Mouse (Mus musculus) neural tube, embryonic 13.5 days (tissue): ENCODE results near the gene Tcf7l2. TPM values are rescaled to one million over a fixed set of nuclear protein-coding genes. Genes with fewer than 3 reads are reported as not detected.

ENCODE experiments used
- ATAC-seq: fragments of 200-750 bp; cut with Nextera tagmentation; 2 replicates; pipeline ENCODE4 v1.8.0; 2017; ENCODE audit warnings: low read depth, mild to moderate bottlenecking, moderate TSS enrichment, moderate library complexity
- H3K27ac ChIP-seq: fragments of 300-500 bp; sonication (generic); replicated peaks from 2 replicates; pipeline ENCODE4 v1.5.1; 2015; ENCODE audit warnings: moderate library complexity, mild to moderate bottlenecking, inconsistent platforms
- H3K27me3 ChIP-seq: fragments of 300-500 bp; sonication (generic); 2 replicates; pipeline ENCODE4 v1.6.1; 2015; ENCODE audit warnings: mild to moderate bottlenecking, inconsistent platforms
- H3K36me3 ChIP-seq: fragments of 300-500 bp; sonication (generic); 2 replicates; pipeline ENCODE4 v1.6.1; 2015; ENCODE audit warnings: mild to moderate bottlenecking, inconsistent platforms
- H3K4me1 ChIP-seq: fragments of 300-500 bp; sonication (generic); replicated peaks from 2 replicates; pipeline ENCODE4 v1.6.1; 2015; ENCODE audit warnings: inconsistent platforms
- H3K4me2 ChIP-seq: fragments of 300-500 bp; sonication (generic); 2 replicates; pipeline ENCODE4 v1.6.1; 2015; ENCODE audit warnings: inconsistent platforms, mild to moderate bottlenecking, moderate library complexity
- H3K4me3 ChIP-seq: fragments of 300-500 bp; sonication (generic); 2 replicates; pipeline ENCODE4 v1.5.1; 2015; ENCODE audit warnings: mild to moderate bottlenecking, inconsistent platforms
- H3K9ac ChIP-seq: fragments of 300-500 bp; sonication (generic); 2 replicates; pipeline ENCODE4 v1.6.1; 2015; ENCODE audit warnings: moderate library complexity, mild to moderate bottlenecking, inconsistent platforms
- H3K9me3 ChIP-seq: fragments of 300-500 bp; sonication (generic); 2 replicates; pipeline ENCODE4 v1.6.1; 2016; ENCODE audit warnings: inconsistent platforms
- WGBS: fragments of 180-500 bp; shearing (Covaris S2); methylation state at CpG from one replicate; pipeline ENCODE4 v1.1.7; 2015; 5-methylcytosine and 5-hydroxymethylcytosine counted together
- polyA plus RNA-seq: library from polyadenylated mRNA; unstranded; fragments of >200 nt; fragmentation: Nextera tagmentation; extraction: Ambion mirVana; gene quantifications from 2 replicates; pipeline ENCODE4 v1.2.1, GENCODE M21; 2015

The Tcf7l2 gene
- polyA plus RNA-seq, 1 experiment from 2014 or later: 18.4 TPM

DNA sequence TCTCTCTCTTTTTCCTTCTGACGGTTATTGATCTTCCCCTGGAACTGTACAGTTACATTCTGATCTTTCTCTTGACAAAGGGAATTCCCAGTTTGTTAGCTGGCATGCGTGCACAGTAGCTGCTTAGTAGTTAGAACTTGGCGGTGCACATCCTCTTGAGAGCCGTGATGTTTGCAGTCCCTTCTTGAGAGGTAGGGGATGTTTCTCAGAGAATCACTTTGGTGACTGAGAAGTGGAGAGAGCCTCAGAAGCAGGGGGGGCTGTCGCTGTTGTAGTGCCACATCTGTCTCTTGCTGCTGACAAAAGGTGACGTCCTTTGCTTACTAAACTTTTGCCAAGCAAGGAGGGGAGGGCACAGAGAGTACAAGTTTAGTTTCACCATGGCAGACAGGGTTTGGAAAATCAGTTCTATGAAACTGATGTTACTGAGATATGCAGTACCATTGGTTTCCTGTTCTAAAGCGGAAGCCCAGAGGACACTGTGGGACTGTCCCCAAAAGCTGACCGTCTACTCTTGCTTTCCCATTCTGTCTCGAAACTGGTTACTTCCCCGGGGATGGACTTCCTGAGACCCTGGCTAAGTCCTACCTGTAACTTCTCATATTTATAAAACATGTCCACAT lies 99.0 kb downstream of the Tcf7l2 start:
- ATAC-seq: no peak
- Histone ChIP-seq H3K4me3 (no peak overlapping the region), H3K27ac (peak overlapping the region; percentile 9; the same call in 1 of the 2 replicates), H3K36me3 (no peaks in the 10 kb centered on the region), H3K9ac (no peak overlapping the region), H3K9me3 (no peaks in the 10 kb centered on the region), H3K27me3 (no peaks in the 10 kb centered on the region), H3K4me2 (no peak overlapping the region), H3K4me1 (peaks cover 63% of the 10 kb centered on the region)
- 61% methylated on average over 10 of the region's 10 CpGs for WGBS

DNA sequence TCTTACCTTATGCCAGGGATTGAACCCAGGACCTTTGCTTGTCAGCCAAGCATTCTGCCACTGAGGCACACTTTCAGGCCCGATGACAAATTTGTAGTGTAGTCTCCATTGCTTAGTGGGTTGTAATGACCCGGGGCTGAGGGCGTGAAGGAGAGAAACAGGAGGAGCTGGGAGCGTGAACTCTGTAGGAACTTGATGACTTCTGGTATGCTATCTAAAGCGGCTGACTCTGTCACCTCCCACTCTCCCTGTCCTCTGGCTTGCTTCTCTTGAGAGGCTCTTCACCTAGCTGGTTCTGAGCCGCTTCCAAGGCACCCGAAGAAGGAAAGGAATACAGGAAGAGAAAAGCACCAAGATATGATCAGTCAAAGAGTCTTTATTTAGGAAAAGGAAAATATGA lies 100.4 kb downstream of the Tcf7l2 start:
- 59% methylated on average over 7 of the region's 7 CpGs for WGBS
- H3K27me3 ChIP-seq: no peaks in the 10 kb centered on the region
- H3K36me3 ChIP-seq: no peaks in the 10 kb centered on the region
- no peak overlapping the region for H3K9ac ChIP-seq
- no peaks in the 10 kb centered on the region for H3K9me3 ChIP-seq
- H3K4me1 ChIP-seq: peaks cover 58% of the 10 kb centered on the region
- no peak overlapping the region for H3K4me2 ChIP-seq
- no peak for ATAC-seq
- no peak overlapping the region for H3K4me3 ChIP-seq
- no peak overlapping the region for H3K27ac ChIP-seq

DNA sequence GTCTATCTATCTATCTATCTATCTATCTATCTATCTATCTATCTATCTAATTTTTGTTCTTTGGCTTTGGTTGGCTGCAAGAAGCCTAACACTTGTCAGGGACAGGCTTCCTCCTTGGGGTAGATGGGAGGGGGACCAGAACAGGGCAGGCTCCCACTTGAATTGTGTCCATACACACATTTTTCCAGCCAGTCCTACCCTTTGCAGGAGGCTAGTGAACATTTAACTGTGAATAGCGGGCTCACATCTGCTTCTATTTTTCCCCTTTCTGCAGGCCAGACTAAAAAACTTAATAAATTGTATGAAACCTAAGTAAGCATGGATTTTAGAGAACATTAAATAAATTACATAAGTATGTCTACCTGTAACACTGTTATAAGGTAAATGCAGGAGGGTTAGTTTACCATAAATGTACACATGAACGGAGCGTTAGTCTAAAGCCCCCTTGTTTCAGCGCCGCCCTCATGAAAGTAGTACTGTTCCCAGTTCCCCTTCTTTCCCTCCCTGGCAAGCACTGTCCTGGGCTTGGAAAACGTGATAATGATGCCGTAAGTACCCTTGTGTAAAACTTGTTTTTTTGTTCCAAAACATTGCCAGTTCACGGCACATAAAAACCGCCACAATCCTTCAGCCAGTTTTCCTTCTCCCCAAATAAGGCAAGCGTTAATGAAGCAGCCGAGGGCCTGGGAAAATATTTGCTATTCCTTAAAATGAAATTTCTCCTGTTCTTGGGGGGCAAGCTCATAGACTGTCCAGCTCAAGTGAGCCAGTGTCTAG lies 101.7 kb downstream of the Tcf7l2 start:
- WGBS: 69% methylated on average over 11 of the region's 11 CpGs
- H3K27me3 ChIP-seq: no peaks in the 10 kb centered on the region
- no peak overlapping the region for H3K4me2 ChIP-seq
- H3K27ac ChIP-seq: no peak overlapping the region
- no peaks in the 10 kb centered on the region for H3K36me3 ChIP-seq
- no peak overlapping the region for H3K4me3 ChIP-seq
- H3K9me3 ChIP-seq: no peaks in the 10 kb centered on the region
- H3K9ac ChIP-seq: no peak overlapping the region
- H3K4me1 ChIP-seq: peaks cover 46% of the 10 kb centered on the region
- ATAC-seq: no peak

DNA sequence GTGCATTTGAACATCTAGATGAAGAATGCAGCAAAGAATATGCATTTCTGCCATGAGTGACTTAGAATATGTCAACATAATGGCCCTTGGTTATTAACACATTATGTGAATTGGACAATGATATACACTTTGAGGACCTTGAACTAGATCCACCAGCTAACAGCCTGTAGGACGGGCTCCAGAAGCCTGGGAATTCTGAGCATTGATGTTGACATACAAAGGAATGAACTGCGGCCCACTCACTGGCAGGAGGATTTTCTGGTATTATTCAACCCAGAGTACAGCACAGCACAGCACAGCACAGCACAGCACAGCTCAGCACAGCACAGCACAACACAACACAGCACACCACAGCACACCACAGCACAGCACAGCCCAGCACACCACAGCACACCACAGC lies 104.1 kb downstream of the Tcf7l2 start:
- H3K27me3 ChIP-seq: no peaks in the 10 kb centered on the region
- H3K4me1 ChIP-seq: peaks cover 25% of the 10 kb centered on the region
- H3K9me3 ChIP-seq: no peaks in the 10 kb centered on the region
- no peak overlapping the region for H3K27ac ChIP-seq
- H3K4me3 ChIP-seq: no peak overlapping the region
- no peak for ATAC-seq
- H3K4me2 ChIP-seq: no peak overlapping the region
- 58% methylated on average over 2 of the region's 2 CpGs for WGBS
- no peaks in the 10 kb centered on the region for H3K36me3 ChIP-seq
- H3K9ac ChIP-seq: no peak overlapping the region

DNA sequence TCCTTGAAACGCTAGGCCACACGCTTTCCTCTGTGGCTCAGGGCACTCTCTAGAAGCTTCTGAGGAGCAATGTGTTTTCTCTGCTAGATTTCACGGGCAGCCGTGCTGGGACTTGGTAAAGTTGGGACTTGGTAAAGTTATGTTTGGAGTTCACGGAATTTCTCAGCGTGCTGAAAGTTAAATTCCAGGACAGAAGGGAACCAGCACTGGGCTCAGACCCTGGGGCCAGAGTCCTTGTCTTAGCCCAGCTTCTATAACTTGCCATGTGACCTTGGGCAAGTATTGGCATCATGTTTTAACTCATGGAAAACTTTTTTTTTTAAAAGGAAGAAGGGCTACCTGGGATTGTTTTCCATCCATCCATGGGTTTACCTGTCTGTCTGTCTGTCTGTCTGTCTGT lies 104.6 kb downstream of the Tcf7l2 start:
- peaks cover 23% of the 10 kb centered on the region for H3K4me1 ChIP-seq
- no peak overlapping the region for H3K27ac ChIP-seq
- no peaks in the 10 kb centered on the region for H3K9me3 ChIP-seq
- H3K4me3 ChIP-seq: no peak overlapping the region
- 88% methylated on average over 6 of the region's 6 CpGs for WGBS
- no peak overlapping the region for H3K9ac ChIP-seq
- H3K27me3 ChIP-seq: no peaks in the 10 kb centered on the region
- no peak overlapping the region for H3K4me2 ChIP-seq
- ATAC-seq: no peak
- H3K36me3 ChIP-seq: no peaks in the 10 kb centered on the region

DNA sequence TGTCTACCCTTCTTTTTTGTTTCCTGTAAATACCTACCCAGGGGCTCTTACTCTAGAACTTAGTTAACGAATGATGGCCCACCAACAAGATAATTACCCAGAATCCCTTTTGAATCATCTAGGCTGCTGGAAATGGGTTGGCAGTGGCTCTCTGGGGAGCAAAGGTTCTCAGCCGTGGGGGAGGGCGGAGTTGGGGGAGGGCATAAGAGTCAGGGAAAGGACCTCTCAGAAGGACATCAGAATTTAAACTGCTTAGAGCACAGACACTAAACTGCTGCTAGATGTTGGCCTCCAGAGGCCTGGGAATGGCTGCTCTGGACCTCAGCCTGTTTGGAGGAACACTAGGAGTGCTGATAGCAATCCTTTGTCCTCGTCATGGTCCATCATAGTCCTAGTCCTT lies 105.4 kb downstream of the Tcf7l2 start:
- no peaks in the 10 kb centered on the region for H3K9me3 ChIP-seq
- 67% methylated on average over 4 of the region's 4 CpGs for WGBS
- H3K27ac ChIP-seq: no peak overlapping the region
- H3K4me2 ChIP-seq: no peak overlapping the region
- H3K4me1 ChIP-seq: peaks cover 27% of the 10 kb centered on the region
- no peak for ATAC-seq
- no peak overlapping the region for H3K9ac ChIP-seq
- H3K4me3 ChIP-seq: no peak overlapping the region
- H3K36me3 ChIP-seq: no peaks in the 10 kb centered on the region
- no peaks in the 10 kb centered on the region for H3K27me3 ChIP-seq

DNA sequence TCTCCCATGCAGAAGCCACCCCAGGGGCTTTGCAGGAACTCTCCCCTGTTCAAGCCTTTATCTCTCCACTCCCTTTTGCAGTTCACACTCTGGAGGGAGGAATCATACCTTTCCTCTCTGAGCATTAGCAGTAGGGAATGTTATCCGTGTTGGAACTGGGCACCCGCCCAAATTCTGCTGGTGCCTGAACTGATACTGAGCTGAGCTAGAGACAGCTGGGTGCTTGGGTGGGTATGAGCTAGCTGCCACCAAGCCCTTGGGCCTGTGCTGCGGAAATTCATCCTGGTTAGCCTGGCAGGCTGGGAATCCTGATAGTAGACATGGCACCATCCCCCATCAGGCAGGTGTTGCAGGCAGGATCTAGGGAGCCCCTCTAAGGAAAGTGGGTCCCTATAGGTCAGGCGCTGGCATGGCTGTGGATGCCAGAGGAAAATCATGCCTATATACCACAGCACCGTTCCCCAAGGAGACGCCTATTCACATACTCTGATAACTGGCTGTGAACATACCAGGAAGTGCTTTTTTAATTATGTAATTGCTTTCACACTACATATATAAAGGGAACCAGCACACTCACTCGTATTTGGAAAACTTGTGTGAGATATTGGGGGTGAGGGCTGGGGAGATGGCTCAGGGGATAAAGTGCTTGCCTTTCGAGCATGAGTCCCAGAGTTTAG lies 108.9 kb downstream of the Tcf7l2 start:
- 87% methylated on average over 8 of the region's 8 CpGs for WGBS
- Histone ChIP-seq H3K27ac (no peak overlapping the region), H3K4me3 (no peak overlapping the region), H3K36me3 (no peaks in the 10 kb centered on the region), H3K9ac (no peak overlapping the region), H3K27me3 (no peaks in the 10 kb centered on the region), H3K9me3 (no peaks in the 10 kb centered on the region), H3K4me1 (peaks cover 37% of the 10 kb centered on the region), H3K4me2 (no peak overlapping the region)
- ATAC-seq: no peak

DNA sequence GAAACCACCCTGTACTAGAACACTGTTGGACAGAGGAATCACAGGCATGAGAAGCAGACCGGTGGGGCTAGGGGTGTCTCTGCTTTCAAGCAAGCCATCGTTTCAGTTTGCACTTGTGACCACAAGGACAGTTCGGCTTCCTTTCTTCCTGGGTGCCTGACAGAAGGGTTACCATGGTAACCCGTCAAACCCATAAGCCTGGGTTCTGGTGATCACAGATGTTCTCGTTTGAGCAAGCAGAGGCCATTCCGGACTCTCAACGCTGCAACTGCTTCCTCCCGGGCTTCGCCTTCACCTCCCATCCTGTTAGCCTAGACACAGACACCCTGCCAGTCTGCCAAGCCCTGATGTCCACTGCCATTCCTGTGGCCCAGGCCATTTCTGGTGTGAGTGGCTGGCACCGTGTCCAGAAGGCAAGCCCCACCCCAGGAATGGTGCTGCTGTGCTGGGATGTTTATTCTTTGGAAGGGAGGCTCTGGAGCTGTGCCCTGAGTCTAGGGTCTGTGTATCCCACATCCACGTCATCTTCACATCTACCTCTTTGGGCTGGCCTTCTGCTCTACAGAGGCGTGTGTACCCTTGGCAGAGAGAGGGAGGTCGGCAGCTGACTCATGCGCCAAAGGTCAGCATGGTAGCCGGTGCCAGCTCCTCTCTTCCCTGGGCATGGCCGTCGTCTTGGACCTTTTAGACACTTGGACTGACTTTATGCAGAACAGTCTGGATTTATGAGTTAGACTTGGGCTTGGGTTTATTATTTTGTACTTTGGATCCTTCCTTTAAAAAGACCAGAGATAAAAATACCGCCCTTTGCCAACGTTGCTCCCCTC lies 110.1 kb downstream of the Tcf7l2 start:
- 66% methylated on average over 19 of the region's 19 CpGs for WGBS
- Histone ChIP-seq H3K4me3 (no peak overlapping the region), H3K9ac (no peak overlapping the region), H3K4me2 (no peak overlapping the region), H3K4me1 (peaks cover 34% of the 10 kb centered on the region), H3K27me3 (no peaks in the 10 kb centered on the region), H3K27ac (no peak overlapping the region), H3K9me3 (no peaks in the 10 kb centered on the region), H3K36me3 (no peaks in the 10 kb centered on the region)
- ATAC-seq: peak; percentile 19; the same call in 1 of the 2 replicates

DNA sequence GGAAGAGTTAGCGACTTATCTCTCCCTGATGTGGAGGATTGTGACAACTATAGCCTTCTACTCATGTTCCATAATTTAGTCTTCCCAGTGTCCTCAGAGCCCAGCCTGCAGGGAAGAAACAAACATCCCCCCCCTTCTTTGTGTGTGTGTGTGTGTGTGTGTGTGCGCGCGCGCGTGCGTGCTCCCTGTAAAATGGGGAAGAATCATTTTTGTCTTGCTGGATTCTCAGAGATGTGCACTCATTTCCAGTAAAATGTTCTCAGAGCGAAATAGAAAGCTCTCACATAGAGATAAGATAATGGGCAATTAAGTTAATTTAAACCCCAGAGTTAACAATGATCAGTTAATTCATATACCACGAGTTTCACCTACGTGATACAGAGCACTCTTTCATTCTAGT lies 112.8 kb downstream of the Tcf7l2 start:
- H3K9me3 ChIP-seq: no peaks in the 10 kb centered on the region
- no peak overlapping the region for H3K27ac ChIP-seq
- H3K36me3 ChIP-seq: no peaks in the 10 kb centered on the region
- H3K9ac ChIP-seq: no peak overlapping the region
- ATAC-seq: no peak
- H3K4me3 ChIP-seq: no peak overlapping the region
- WGBS: 49% methylated on average over 10 of the region's 10 CpGs
- H3K4me1 ChIP-seq: peaks cover 30% of the 10 kb centered on the region
- H3K27me3 ChIP-seq: no peaks in the 10 kb centered on the region
- peak overlapping the region; percentile 18; the same call in 1 of the 2 replicates for H3K4me2 ChIP-seq

DNA sequence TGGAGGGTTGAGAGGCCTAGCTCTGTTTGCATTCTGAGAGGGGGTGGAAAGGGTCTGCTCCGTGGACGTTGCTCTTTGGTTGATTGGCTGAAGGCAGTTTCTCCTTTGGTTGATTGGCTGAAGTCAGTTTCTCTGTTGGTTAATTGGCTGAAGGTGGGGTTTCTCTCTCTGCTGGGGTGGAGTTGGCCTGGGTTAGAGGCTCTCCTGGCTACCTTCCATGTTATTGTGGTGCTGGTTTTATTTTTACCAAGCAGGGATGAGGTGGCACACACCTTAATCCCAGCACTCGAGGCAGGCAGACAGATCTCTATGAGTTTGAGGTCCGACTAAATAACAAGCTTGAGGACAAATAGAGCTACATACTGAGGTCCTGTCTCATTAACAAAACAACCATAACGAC lies 114.0 kb downstream of the Tcf7l2 start:
- H3K4me2 ChIP-seq: no peak overlapping the region
- 90% methylated on average over 5 of the region's 5 CpGs for WGBS
- H3K4me1 ChIP-seq: peaks cover 29% of the 10 kb centered on the region
- H3K36me3 ChIP-seq: no peaks in the 10 kb centered on the region
- H3K27me3 ChIP-seq: no peaks in the 10 kb centered on the region
- no peak for ATAC-seq
- H3K9ac ChIP-seq: no peak overlapping the region
- no peak overlapping the region for H3K27ac ChIP-seq
- H3K4me3 ChIP-seq: no peak overlapping the region
- H3K9me3 ChIP-seq: no peaks in the 10 kb centered on the region

DNA sequence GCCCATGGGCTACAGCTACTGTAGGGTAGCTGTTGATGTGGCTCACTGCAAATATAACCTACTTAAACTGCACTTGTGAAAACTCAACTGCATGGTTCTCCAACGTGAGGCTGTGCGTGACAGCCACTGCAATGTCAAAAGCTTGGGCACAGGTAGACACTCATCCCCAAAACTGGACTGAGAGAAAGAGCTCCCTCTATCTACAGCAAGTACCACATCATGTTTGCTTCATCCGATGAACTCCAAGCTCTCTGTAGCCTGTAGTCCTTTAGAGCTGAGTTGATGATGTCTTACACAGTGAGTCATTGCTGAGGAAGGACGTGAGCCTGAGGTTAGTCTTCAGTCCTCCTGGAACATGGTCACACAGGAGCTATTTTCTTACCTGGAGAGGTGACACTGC lies 115.7 kb downstream of the Tcf7l2 start:
- Histone ChIP-seq H3K36me3 (no peaks in the 10 kb centered on the region), H3K9ac (no peak overlapping the region), H3K9me3 (no peaks in the 10 kb centered on the region), H3K4me2 (no peak overlapping the region), H3K4me1 (peaks cover 14% of the 10 kb centered on the region), H3K4me3 (no peak overlapping the region), H3K27ac (no peak overlapping the region), H3K27me3 (no peaks in the 10 kb centered on the region)
- ATAC-seq: no peak
- WGBS: 91% methylated on average over 4 of the region's 4 CpGs
